Mouse (Mus musculus) adrenal gland, postnatal 25 days (tissue): ENCODE data around the gene Dctn2. TPM values are rescaled to one million over a fixed set of nuclear protein-coding genes. Genes with fewer than 3 reads are reported as not detected.
A peak's percentile ranks its signal among the peaks of the same experiment; 100 is the strongest.
"Not testable (repeated sequence)": the region's sequence is repeated elsewhere in the genome, so short reads cannot be mapped to it uniquely, and the experiment has no call there.

Experiments used
- DNase-seq: peaks from one replicate; pipeline ENCODE4 v3.0.0; 2021; ENCODE audit warnings: mixed read lengths
- total RNA-seq: library from RNA; stranded (reverse); gene quantifications from 2 replicates; pipeline ENCODE4 v1.2.3, GENCODE M21; 2021

Dctn2 gene
- total RNA-seq, 1 experiment from 2014 or later = 197 TPM

DNA sequence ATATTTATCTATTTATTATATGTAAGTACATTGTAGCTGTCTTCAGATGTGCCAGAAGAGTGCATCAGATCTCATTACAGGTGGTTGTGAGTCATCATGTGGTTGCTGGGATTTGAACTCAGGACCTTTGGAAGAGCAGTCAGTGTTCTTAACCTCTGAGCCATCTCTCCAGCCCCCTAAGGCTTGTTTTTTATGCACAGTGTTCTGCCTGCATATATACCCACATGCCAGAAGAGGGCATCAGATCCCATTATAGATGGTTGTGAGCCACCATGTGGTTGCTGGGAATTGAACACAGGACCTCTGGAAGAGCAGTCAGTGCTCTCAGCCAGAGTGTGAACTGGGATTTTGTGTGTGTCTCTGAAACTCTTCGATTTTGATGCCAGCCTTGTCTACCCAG lies 48.8 kb downstream of the Dctn2 start:
- DNase-seq = not testable (repeated sequence)

- no peak for DNase-seq
Measured at GRCm38 (mm10) chr10:127317277-127317676, 51.1 kb downstream of the Dctn2 start.

GRCm38 (mm10) chr10:127318009-127318408 lies 51.8 kb downstream of the Dctn2 start:
- no peak for DNase-seq

DNA sequence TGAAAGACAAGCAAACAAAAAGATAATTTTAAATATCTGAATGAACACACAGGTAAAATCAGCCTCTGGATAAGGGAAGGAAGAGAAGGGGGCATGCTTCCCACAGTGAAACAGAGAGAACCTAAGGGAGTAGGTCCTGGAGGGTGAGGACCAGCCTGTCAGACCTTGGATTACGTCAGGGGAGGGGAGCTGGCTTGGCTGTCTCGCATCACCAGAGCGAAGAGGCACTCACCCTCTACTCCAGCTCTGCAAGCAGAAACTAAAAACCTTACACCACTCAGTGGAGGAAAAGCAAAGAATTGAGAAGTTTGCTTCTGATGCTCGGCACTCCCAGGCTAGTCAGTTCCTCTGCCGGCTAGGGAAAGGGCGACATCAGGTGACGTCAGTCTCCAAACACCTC lies 53.8 kb downstream of the Dctn2 start:
- DNase-seq = no peak

- no peak for DNase-seq
Measured at GRCm38 (mm10) chr10:127321621-127322020, 55.5 kb downstream of the Dctn2 start, which contains the start of gene Arhgap9. TSS of gene Arhgap9 (plus strand) at chr10:127321964.

DNA sequence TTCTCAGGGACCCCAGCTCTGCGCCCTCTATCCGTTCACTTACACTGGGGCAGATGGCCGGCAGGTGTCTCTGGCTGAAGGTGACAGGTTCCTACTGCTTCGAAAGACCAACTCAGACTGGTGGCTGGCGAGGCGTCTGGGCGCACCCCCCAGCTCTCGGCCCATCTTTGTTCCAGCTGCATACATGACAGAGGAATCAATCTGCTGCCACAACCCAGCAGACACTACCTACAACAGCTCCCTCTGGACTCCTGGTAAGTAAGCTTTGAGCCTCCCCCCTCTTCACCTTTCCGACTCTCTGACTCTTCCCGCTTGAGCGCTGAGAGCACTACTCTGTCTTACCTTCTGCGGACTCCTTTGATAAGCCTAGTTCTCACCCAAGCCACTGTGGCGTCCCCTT lies 56.0 kb downstream of the Dctn2 start:
- no peak for DNase-seq

GRCm38 (mm10) chr10:127322669-127323068 lies 56.5 kb downstream of the Dctn2 start:
- no peak for DNase-seq

DNA sequence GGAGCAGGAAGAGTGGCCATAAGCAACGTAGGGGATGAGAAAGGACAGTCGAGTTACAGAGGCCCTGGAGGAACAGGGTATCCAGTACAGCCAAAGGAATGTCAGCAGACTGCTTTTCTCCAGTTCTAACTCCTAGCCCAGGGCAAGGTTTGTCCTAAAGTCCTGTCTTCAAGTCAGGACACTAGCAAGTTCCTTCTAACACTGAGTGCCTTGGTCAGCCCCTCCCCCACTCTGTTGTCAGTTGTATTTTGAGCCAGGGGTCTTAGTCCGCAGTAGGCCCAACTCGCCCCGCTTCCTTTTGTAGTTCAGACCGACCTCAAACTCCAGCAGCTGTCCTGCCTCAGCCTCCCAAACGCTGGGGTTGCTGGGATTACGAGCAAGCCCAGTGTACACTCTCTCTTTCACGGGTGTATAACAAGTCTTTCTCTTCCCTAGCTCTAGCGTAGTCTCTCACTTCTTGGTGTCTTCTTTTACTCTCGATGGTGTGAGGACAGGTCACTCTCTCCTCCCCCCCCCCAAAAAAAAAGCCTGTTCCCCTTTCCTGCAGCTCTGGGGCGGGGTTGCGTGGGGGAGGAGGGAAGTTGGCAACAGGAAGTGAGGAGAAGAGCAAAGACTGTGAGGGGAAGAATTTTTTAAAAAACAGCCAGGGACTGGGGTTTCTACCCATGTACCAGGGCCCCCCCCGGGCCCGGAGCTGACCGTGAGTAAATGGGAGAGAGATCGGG lies 57.1 kb downstream of the Dctn2 start:
- DNase-seq = no peak

DNA sequence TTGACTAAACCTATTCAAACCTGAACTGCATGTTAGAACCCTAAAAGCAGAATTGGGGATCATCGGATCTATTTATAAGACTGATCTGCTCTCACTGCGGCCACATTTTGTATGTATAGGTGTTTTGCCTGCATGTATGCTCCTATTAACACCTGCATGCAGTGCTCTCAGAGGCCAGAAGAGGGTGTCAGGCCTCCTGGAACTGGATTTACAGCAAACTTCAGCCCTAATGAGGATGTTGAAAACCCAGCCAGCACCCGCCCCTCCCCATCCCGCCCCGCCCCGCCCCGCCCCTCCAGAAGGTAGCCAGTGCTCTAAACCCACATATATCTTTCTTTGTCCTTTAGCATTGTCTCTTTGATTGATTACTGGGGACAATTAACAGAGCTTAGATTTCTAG lies 58.3 kb downstream of the Dctn2 start:
- no peak for DNase-seq

DNA sequence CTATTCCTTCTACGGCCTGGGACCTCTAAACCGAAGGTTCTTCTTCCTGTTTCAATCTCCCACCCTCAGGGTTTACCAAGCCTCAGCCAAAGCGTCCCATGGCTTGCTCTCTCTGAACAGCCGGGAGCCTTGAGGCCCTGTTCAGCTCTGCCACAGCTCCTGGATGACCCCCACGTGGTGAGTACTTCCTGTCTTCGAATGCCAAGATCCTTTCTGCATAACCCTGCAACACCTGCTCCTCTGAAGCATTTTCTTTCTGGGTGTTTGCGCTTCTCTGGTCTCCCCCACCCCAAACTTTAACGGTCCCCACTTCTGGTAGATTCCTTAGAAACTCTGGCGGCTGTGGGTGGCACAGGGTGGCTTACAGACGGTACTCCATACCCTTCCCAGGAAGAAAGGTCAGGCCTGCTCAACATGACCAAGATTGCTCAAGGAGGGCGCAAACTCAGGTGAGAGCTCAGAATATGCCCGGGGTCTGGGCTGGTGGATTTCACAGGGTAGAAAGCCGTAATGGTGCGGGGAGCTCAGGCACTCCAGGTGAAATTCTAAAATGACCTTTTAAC lies 59.4 kb downstream of the Dctn2 start:
- no peak for DNase-seq

DNA sequence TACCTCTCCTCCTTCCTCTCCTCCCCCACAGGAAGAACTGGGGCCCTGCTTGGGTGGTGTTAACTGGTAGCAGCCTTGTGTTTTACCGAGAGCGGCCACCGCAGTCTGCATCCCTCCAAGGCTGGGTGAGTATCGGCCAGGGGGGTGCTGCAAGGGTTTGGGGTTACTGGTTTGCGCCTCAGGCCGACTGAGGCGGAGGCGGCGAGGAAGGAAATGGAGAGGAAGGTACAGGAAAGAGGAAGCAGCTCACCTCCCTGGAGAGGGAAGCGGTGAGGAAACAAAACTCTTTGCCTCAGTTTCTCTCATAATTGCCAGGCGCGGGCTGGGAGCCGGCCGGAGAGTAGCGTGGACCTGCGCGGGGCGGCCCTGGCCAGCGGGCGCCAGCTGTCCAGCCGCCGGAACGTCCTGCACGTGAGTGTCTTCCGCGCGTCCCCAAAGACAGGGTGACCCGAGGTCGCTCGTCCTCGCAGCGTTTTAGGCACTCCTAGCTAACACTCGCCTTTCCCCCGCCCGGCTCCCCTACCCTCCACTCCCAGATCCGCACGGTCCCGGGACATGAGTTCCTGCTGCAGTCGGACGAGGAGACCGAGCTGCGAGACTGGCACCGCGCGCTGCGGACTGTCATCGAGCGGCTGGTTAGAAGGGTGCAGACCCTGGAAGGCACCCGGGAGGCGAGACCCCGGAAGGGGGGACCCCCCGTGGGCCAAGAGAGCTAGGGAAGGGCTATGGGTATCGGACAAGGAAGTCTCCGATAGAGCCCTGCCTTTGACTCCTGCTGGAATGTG lies 60.0 kb downstream of the Dctn2 start:
- peak; percentile 36 for DNase-seq

DNA sequence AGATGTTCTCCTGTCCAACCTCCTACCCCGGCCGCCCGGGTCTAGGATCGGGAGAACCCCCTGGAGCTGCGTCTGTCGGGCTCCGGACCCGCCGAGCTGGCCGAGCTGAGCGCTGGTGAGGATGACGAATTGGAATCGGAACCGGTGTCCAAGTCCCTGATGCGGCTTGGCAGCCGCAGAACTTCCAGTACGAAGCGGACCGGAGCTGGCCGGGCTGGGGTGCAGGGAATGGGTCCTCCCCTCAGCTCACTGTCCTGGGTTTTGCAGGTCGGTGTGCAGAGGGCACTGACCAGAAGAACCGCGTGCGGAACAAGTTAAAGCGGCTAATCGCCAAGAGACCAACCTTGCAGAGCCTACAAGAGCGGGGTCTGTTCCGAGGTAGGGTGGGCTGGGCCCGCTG lies 60.7 kb downstream of the Dctn2 start:
- peak; percentile 52 for DNase-seq

DNA sequence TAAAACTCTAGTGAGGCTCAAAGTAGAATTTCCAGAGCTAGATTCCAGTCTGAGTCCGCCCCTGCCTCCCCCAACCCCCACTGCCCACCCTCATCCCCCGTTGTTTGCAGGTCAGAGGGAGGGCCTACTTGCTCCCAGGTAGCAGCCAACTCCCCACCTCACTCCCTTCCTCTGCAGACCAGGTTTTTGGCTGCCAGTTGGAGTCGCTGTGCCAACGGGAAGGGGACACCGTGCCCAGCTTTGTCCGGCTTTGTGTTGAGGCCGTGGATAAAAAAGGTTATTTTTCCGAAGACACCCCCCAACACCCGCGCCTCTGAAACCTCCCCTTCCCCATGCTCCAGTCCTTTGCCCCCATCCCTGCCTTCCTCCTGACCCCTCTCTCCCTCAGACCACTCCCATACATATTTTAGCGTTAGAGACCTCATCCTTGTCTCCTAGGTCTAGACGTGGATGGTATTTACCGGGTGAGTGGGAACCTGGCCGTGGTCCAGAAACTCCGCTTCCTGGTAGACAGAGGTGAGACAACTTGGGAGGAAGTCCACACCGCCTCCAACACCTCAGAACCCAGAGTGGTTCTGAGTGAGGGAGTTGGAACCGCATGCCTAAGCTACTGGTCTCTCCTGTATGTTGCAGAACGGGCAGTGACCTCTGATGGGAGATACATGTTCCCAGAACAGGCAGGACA lies 61.4 kb downstream of the Dctn2 start:
- no peak for DNase-seq

- no peak for DNase-seq
Measured at GRCm38 (mm10) chr10:127330212-127330611, 64.0 kb downstream of the Dctn2 start.

Other genes starting within 250 kb of the Dctn2 start
- gene Tsfm, start 235.5 kb upstream of the Dctn2 start, total RNA-seq = 50.6 and 66.8 TPM in 2 replicates
- 17.6 and 23.0 TPM in 2 replicates for gene Mettl1, start 225.0 kb upstream of the Dctn2 start, total RNA-seq
- 0.49 TPM in 1 of 2 replicates, not detected in the other for gene Eef1akmt3, start 224.9 kb upstream of the Dctn2 start, total RNA-seq
- gene Cyp27b1, start 218.1 kb upstream of the Dctn2 start, total RNA-seq = 0.33 TPM in 1 of 2 replicates, not detected in the other
- gene March9, start 206.2 kb upstream of the Dctn2 start, total RNA-seq = 8.6 and 10.9 TPM in 2 replicates
- 218 and 247 TPM in 2 replicates for gene Cdk4, start 202.8 kb upstream of the Dctn2 start, total RNA-seq
- 103 and 108 TPM in 2 replicates for gene Tspan31, start 196.1 kb upstream of the Dctn2 start, total RNA-seq
- gene Agap2, start 191.1 kb upstream of the Dctn2 start, total RNA-seq = 2.6 and 3.8 TPM in 2 replicates
- 139 and 150 TPM in 2 replicates for gene Os9, start 145.2 kb upstream of the Dctn2 start, total RNA-seq
- 6.8 and 8.5 TPM in 2 replicates for gene B4galnt1, start 101.1 kb upstream of the Dctn2 start, total RNA-seq
- gene Slc26a10, start 85.7 kb upstream of the Dctn2 start, total RNA-seq = 3.2 and 6.0 TPM in 2 replicates
- gene Arhgef25, start 76.3 kb upstream of the Dctn2 start, total RNA-seq = 27.9 and 28.7 TPM in 2 replicates
- gene Dtx3, start 70.6 kb upstream of the Dctn2 start, total RNA-seq = 89.7 and 96.8 TPM in 2 replicates
- gene Pip4k2c, start 54.8 kb upstream of the Dctn2 start, total RNA-seq = 38.4 and 48.8 TPM in 2 replicates
- 8.6 and 13.1 TPM in 2 replicates for gene Kif5a, start 3.0 kb upstream of the Dctn2 start, total RNA-seq
- 73.2 and 73.3 TPM in 2 replicates for gene Mbd6, start 22.6 kb downstream of the Dctn2 start, total RNA-seq
- 110 and 135 TPM in 2 replicates for gene Mars, start 45.4 kb downstream of the Dctn2 start, total RNA-seq
- 1.1 and 1.6 TPM in 2 replicates for gene Arhgap9, start 55.6 kb downstream of the Dctn2 start, total RNA-seq
- gene Gli1, start 75.6 kb downstream of the Dctn2 start, total RNA-seq = 2.6 and 4.8 TPM in 2 replicates
- not detected in 2 replicates for gene Inhbe, start 88.0 kb downstream of the Dctn2 start, total RNA-seq
- gene Inhbc, start 104.1 kb downstream of the Dctn2 start, total RNA-seq = 0.67 TPM in 1 of 2 replicates, not detected in the other
- gene R3hdm2, start 114.0 kb downstream of the Dctn2 start, total RNA-seq = 122 and 149 TPM in 2 replicates
- 2.8 and 4.9 TPM in 2 replicates for gene Stac3, start 235.3 kb downstream of the Dctn2 start, total RNA-seq
- gene Ndufa4l2, start 248.6 kb downstream of the Dctn2 start, total RNA-seq = 43.2 and 50.0 TPM in 2 replicates